Mouse (Mus musculus) megakaryocyte, embryonic 14.5 days (primary cell): ENCODE measurements around the gene Snx29.

Source experiments
- FLI1 ChIP-seq: IDR thresholded peaks from 2 replicates; pipeline ENCODE4 v1.6.1; 2012; ENCODE audit warnings: low read length, inconsistent platforms, mixed read lengths
- GATA1 ChIP-seq: IDR thresholded peaks from 3 replicates; pipeline ENCODE4 v1.6.1; 2012; ENCODE audit warnings: mixed read lengths, low read length, inconsistent platforms, borderline replicate concordance

DNA sequence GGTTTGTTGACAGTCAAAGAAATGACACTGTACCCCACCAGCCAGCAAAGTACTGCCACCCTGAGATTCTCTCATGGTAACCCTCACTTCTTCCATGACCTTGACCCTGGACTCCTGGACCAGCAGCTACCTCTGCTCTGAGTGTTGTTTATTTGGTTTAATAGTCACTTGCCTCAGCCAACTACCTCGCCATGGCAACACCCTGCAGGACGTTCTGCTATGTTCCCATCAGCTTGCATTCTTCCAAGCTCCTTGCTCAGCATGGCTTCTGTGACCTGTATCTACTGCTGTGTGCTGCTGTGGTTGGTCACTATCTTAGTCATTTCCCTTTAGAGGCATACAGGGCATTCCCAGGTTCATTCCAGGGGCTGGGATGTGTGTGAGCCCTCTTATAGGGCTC lies 266.6 kb downstream of the Snx29 start:
- no peak for TF ChIP-seq GATA1
- no peak for TF ChIP-seq FLI1
